Mouse (Mus musculus) kidney, adult 2 months (tissue): Measurements from ENCODE around the gene Bok. TPM values are rescaled to one million over a fixed set of nuclear protein-coding genes. Genes with fewer than 3 reads are reported as not detected.
"Not testable (repeated sequence)": the region's sequence is repeated elsewhere in the genome, so short reads cannot be mapped to it uniquely, and the experiment has no call there.

ENCODE experiments used
- DNase-seq: peaks from one replicate; pipeline ENCODE4 v3.0.0; 2021
- H3K27ac ChIP-seq: fragments of 200-500 bp; 2 replicates; pipeline ENCODE4 v1.5.1; 2012; ENCODE audit warnings: low read depth, low read length, control low read depth, inconsistent platforms; ENCODE audit not compliant: insufficient read depth
- H3K27me3 ChIP-seq: fragments of 200-500 bp; replicated peaks from 2 replicates; pipeline ENCODE4 v1.6.1; 2012; ENCODE audit warnings: mild to moderate bottlenecking, moderate library complexity, low read length, inconsistent platforms; ENCODE audit not compliant: control insufficient read depth, insufficient read depth
- H3K36me3 ChIP-seq: fragments of 200-500 bp; 2 replicates; pipeline ENCODE4 v1.6.1; 2012; ENCODE audit warnings: mild to moderate bottlenecking, moderate library complexity, low read length, inconsistent platforms; ENCODE audit not compliant: control insufficient read depth, insufficient read depth
- H3K4me1 ChIP-seq: fragments of 200-500 bp; 2 replicates; pipeline ENCODE4 v1.6.1; 2011; ENCODE audit warnings: low read length; ENCODE audit not compliant: control insufficient read depth, insufficient read depth
- H3K4me3 ChIP-seq: fragments of 200-500 bp; 2 replicates; pipeline ENCODE4 v1.5.1; 2011; ENCODE audit warnings: mild to moderate bottlenecking, low read depth, low read length, control low read depth; ENCODE audit not compliant: insufficient read depth
- CTCF ChIP-seq: fragments of 200-500 bp; conservative IDR thresholded peaks from 2 replicates; pipeline ENCODE4 v1.5.1; 2011; ENCODE audit warnings: low read depth, mild to moderate bottlenecking, control low read depth, low read length, moderate library complexity, mixed read lengths; ENCODE audit not compliant: insufficient read depth, insufficient read length
- POLR2A ChIP-seq: fragments of 200-500 bp; IDR thresholded peaks from one replicate; pipeline ENCODE4 v1.6.1; 2011; ENCODE audit warnings: low read depth, low read length, control low read depth
- WGBS: fragments of 180-500 bp; shearing (Covaris S2); methylation state at CpG from one replicate; pipeline ENCODE4 v1.1.7; 2018; 5-methylcytosine and 5-hydroxymethylcytosine counted together
- polyA plus RNA-seq: library from polyadenylated mRNA; depleted of rRNA; stranded (reverse); fragments of >200 nt; gene quantifications from 2 replicates; pipeline ENCODE4 v1.2.3, GENCODE M21; 2012

The Bok gene
- polyA plus RNA-seq, 1 experiment: 55.9 TPM

- WGBS: 81% methylated on average over 7 of the region's 7 CpGs
- DNase-seq: no peak
- Histone ChIP-seq H3K27ac (no peak overlapping the region), H3K4me1 (no peaks in the 10 kb centered on the region), H3K36me3 (no peaks in the 10 kb centered on the region), H3K27me3 (no peaks in the 10 kb centered on the region), H3K4me3 (no peak overlapping the region)
- TF ChIP-seq POLR2A: no peak
- TF ChIP-seq CTCF: no peak
Measured at GRCm38 (mm10) chr1:93656325-93657024, 29.0 kb upstream of the Bok start.

GRCm38 (mm10) chr1:93657025-93657360, 28.5 kb upstream of the Bok start:
- Histone ChIP-seq H3K4me3 (no peak overlapping the region), H3K36me3 (no peaks in the 10 kb centered on the region), H3K4me1 (no peaks in the 10 kb centered on the region), H3K27ac (no peak overlapping the region), H3K27me3 (no peaks in the 10 kb centered on the region)
- no peak for DNase-seq
- WGBS: 51% methylated on average over 5 of the region's 5 CpGs
- TF ChIP-seq CTCF (no peak), POLR2A (no peak)

- not testable (repeated sequence) for DNase-seq, H3K27ac ChIP-seq, H3K36me3 ChIP-seq, H3K4me1 ChIP-seq, H3K27me3 ChIP-seq, H3K4me3 ChIP-seq
Measured at GRCm38 (mm10) chr1:93658559-93658958, 26.9 kb upstream of the Bok start, which contains the start of gene Stk25. TSS of gene Stk25 (minus strand) at chr1:93658659.

GRCm38 (mm10) chr1:93667760-93668400, 17.6 kb upstream of the Bok start:
- peak overlapping the region; percentile 46; the same call in 1 of the 2 replicates for H3K27ac ChIP-seq
- peaks cover 2% of the 10 kb centered on the region; the same call in 1 of the 2 replicates for H3K4me1 ChIP-seq
- DNase-seq: peak; percentile 34
- no peaks in the 10 kb centered on the region for H3K27me3 ChIP-seq
- H3K36me3 ChIP-seq: no peaks in the 10 kb centered on the region
- no peak overlapping the region for H3K4me3 ChIP-seq
- WGBS: 39% methylated on average over 13 of the region's 13 CpGs
- TF ChIP-seq POLR2A (no peak), CTCF (no peak)

GRCm38 (mm10) chr1:93668791-93669548, 16.5 kb upstream of the Bok start:
- H3K4me1 ChIP-seq: peaks cover 2% of the 10 kb centered on the region; the same call in 1 of the 2 replicates
- TF ChIP-seq POLR2A (no peak), CTCF (peak; percentile 66)
- no peaks in the 10 kb centered on the region for H3K27me3 ChIP-seq
- peak; percentile 91 for DNase-seq
- peak overlapping the region; percentile 66 for H3K27ac ChIP-seq
- peak overlapping the region; percentile 63 for H3K4me3 ChIP-seq
- H3K36me3 ChIP-seq: no peaks in the 10 kb centered on the region
- 11% methylated on average over 17 of the region's 17 CpGs for WGBS

- DNase-seq: no peak
- no peak for TF ChIP-seq POLR2A
- no peak for TF ChIP-seq CTCF
- no peaks in the 10 kb centered on the region for H3K27me3 ChIP-seq
- H3K4me3 ChIP-seq: no peak overlapping the region
- no peaks in the 10 kb centered on the region for H3K36me3 ChIP-seq
- peaks cover 2% of the 10 kb centered on the region; the same call in 1 of the 2 replicates for H3K4me1 ChIP-seq
- no peak overlapping the region for H3K27ac ChIP-seq
Measured at GRCm38 (mm10) chr1:93669941-93670340, 15.5 kb upstream of the Bok start.

GRCm38 (mm10) chr1:93672682-93673081, 12.8 kb upstream of the Bok start:
- peak; percentile 34 for DNase-seq
- Histone ChIP-seq H3K4me1 (peaks cover 2% of the 10 kb centered on the region; the same call in 1 of the 2 replicates), H3K4me3 (no peak overlapping the region), H3K27ac (peak overlapping the region; percentile 35; the same call in 1 of the 2 replicates), H3K36me3 (no peaks in the 10 kb centered on the region), H3K27me3 (no peaks in the 10 kb centered on the region)
- TF ChIP-seq CTCF: no peak
- TF ChIP-seq POLR2A: no peak
- WGBS: 56% methylated on average over 5 of the region's 5 CpGs
